Mouse (Mus musculus) neural tube, embryonic 14.5 days (tissue): ENCODE data around the gene 2210016F16Rik. TPM values are rescaled to one million over a fixed set of nuclear protein-coding genes. Genes with fewer than 3 reads are reported as not detected.
"Not testable (repeated sequence)": the region's sequence is repeated elsewhere in the genome, so short reads cannot be mapped to it uniquely, and the experiment has no call there.

ENCODE experiments used
- ATAC-seq: fragments of 200-750 bp; cut with Nextera tagmentation; 2 replicates; pipeline ENCODE4 v1.8.0; 2017; ENCODE audit warnings: low read depth, mild to moderate bottlenecking, moderate TSS enrichment, moderate library complexity
- H3K27ac ChIP-seq: fragments of 300-500 bp; sonication (generic); 2 replicates; pipeline ENCODE4 v1.5.1; 2014; ENCODE audit warnings: low read depth, mild to moderate bottlenecking, control low read depth, low read length, moderate library complexity, mixed read lengths
- H3K27me3 ChIP-seq: fragments of 300-500 bp; sonication (generic); 2 replicates; pipeline ENCODE4 v1.6.1; 2014; ENCODE audit warnings: low read length; ENCODE audit not compliant: control insufficient read depth, insufficient read depth
- H3K36me3 ChIP-seq: fragments of 300-500 bp; sonication (generic); 2 replicates; pipeline ENCODE4 v1.6.1; 2014; ENCODE audit warnings: low read length, mixed read lengths; ENCODE audit not compliant: control insufficient read depth, insufficient read depth
- H3K4me1 ChIP-seq: fragments of 300-500 bp; sonication (generic); 2 replicates; pipeline ENCODE4 v1.6.1; 2014; ENCODE audit warnings: low read length; ENCODE audit not compliant: control insufficient read depth, insufficient read depth
- H3K4me2 ChIP-seq: fragments of 300-500 bp; sonication (generic); 2 replicates; pipeline ENCODE4 v1.6.1; 2014; ENCODE audit warnings: mild to moderate bottlenecking, low read depth, low read length, control low read depth
- H3K4me3 ChIP-seq: fragments of 300-500 bp; sonication (generic); 2 replicates; pipeline ENCODE4 v1.5.1; 2014; ENCODE audit warnings: low read depth, low read length, control low read depth, mixed read lengths
- H3K9ac ChIP-seq: fragments of 300-500 bp; sonication (generic); replicated peaks from 2 replicates; pipeline ENCODE4 v1.6.1; 2014; ENCODE audit warnings: low read depth, mild to moderate bottlenecking, control low read depth, low read length, mixed read lengths
- H3K9me3 ChIP-seq: fragments of 300-500 bp; sonication (generic); 2 replicates; pipeline ENCODE4 v1.6.1; 2016; ENCODE audit warnings: low read length; ENCODE audit not compliant: control insufficient read depth
- WGBS: fragments of 180-500 bp; shearing (Covaris S2); extraction: QIAGEN DNeasy Blood & Tissue Kit; methylation state at CpG from one replicate; pipeline ENCODE4 v1.1.7; 2014; 5-methylcytosine and 5-hydroxymethylcytosine counted together
- polyA plus RNA-seq: library from polyadenylated mRNA; unstranded; fragments of >200 nt; fragmentation: Nextera tagmentation; extraction: Ambion mirVana; gene quantifications from 2 replicates; pipeline ENCODE4 v1.2.1, GENCODE M21; 2014

Gene 2210016F16Rik
- polyA plus RNA-seq, 1 experiment from 2014 or later = 24.5 TPM

DNA sequence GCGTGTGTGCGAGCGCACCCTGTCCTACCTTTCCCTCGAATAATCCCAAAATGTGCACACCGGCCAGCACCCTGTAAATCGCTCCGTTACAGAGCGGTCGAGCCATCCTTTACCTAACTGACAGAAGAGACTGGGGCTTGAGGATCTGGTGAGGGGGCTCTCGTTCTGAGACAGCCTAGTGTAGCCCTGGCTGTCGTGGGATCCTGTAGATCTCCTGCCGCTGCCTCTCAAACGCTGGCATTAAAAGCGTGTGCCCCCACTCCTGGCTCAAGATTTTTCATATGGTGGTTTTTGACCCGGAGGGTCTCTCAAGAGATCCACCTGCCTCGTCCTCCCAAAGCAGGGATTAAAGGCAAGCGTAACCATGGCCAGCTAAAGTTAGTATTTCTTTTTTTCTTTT lies 18.2 kb upstream of the 2210016F16Rik start, which contains the start of gene Hnrnpk:
Hnrnpk (minus strand) TSS at position 101 of the 400 bp plus-strand sequence.
- H3K4me3 ChIP-seq = peak within 1 kb of the TSS; percentile 100
- 7% methylated on average over 16 of the region's 17 CpGs for WGBS

DNA sequence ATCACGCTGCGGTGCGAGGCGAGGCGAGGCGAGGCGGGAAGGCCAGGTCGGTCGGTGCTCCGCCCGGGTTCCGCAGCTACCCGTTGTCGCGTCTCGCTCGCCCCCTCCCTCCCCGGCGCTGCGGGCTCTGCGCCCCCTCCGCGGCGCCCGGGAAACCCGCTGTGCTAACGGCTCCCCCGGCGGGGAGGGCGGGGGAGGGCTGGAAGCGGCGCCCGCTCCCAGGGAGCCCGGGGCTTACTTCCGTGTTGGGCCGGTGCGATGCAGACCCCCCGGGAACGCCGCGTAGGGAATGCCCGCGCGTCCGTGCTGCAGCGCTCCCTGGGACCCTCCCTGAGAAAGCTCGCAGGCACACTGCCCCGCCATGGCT lies 17.7 kb upstream of the 2210016F16Rik start:
- Histone ChIP-seq H3K27ac (peak overlapping the region; percentile 100), H3K27me3 (no peaks in the 10 kb centered on the region), H3K4me3 (peak overlapping the region; percentile 100), H3K9me3 (no peaks in the 10 kb centered on the region), H3K9ac (peak overlapping the region; percentile 100), H3K4me1 (peaks cover 11% of the 10 kb centered on the region), H3K4me2 (peak overlapping the region; percentile 43), H3K36me3 (peaks cover 16% of the 10 kb centered on the region)
- ATAC-seq = peak; percentile 60
- WGBS = 5% methylated on average over 34 of the region's 48 CpGs

More for the DNA sequence above, 18.2 kb upstream of the 2210016F16Rik start, which contains the start of gene Hnrnpk:
- H3K9ac ChIP-seq = peak within 1 kb of the TSS; percentile 100
- peaks cover 12% of the 10 kb centered on the region for H3K36me3 ChIP-seq
- ATAC-seq, H3K27me3 ChIP-seq, H3K9me3 ChIP-seq: not testable (repeated sequence)
- peaks cover 11% of the 10 kb centered on the region for H3K4me1 ChIP-seq
- H3K27ac ChIP-seq = peak within 1 kb of the TSS; percentile 100
- peak within 1 kb of the TSS; percentile 43 for H3K4me2 ChIP-seq

GRCm38 (mm10) chr13:58402003-58402743 lies 17.1 kb upstream of the 2210016F16Rik start, which contains the start of gene Rmi1:
Gene Rmi1 (plus strand): TSS chr13:58402248.
- Histone ChIP-seq H3K27ac (peak within 1 kb of the TSS; percentile 100), H3K4me3 (peak within 1 kb of the TSS; percentile 100), H3K36me3 (peaks cover 21% of the 10 kb centered on the region), H3K27me3 (no peaks in the 10 kb centered on the region), H3K4me2 (peak within 1 kb of the TSS; percentile 95), H3K4me1 (peaks cover 11% of the 10 kb centered on the region), H3K9me3 (no peaks in the 10 kb centered on the region), H3K9ac (peak within 1 kb of the TSS; percentile 100)
- peak; percentile 97 for ATAC-seq
- WGBS = under 1% methylated on average over 80 of the region's 91 CpGs

- peak overlapping the region; percentile 95 for H3K4me2 ChIP-seq
- peak overlapping the region; percentile 100 for H3K4me3 ChIP-seq
- H3K27ac ChIP-seq = peak overlapping the region; percentile 100
- no peaks in the 10 kb centered on the region for H3K27me3 ChIP-seq
- no peaks in the 10 kb centered on the region for H3K9me3 ChIP-seq
- under 1% methylated on average over 74 of the region's 100 CpGs for WGBS
- peaks cover 11% of the 10 kb centered on the region for H3K4me1 ChIP-seq
- H3K9ac ChIP-seq = peak overlapping the region; percentile 100
- peaks cover 29% of the 10 kb centered on the region for H3K36me3 ChIP-seq
- peak; percentile 54 for ATAC-seq
These were observed 16.3 kb upstream of the 2210016F16Rik start for GRCm38 (mm10) chr13:58401135-58402002.

GRCm38 (mm10) chr13:58400576-58400975 lies 15.6 kb upstream of the 2210016F16Rik start:
- no peak for ATAC-seq
- Histone ChIP-seq H3K4me1 (peaks cover 11% of the 10 kb centered on the region), H3K4me2 (peak overlapping the region; percentile 95), H3K27ac (no peak overlapping the region), H3K4me3 (peak overlapping the region; percentile 100), H3K9me3 (no peaks in the 10 kb centered on the region), H3K27me3 (no peaks in the 10 kb centered on the region), H3K9ac (peak overlapping the region; percentile 100), H3K36me3 (peaks cover 37% of the 10 kb centered on the region)
- WGBS = 0% methylated on average over 11 of the region's 11 CpGs

- 70% methylated on average over 13 of the region's 13 CpGs for WGBS
- ATAC-seq = no peak
- Histone ChIP-seq H3K9me3 (no peaks in the 10 kb centered on the region), H3K4me1 (peaks cover 11% of the 10 kb centered on the region), H3K36me3 (peaks cover 60% of the 10 kb centered on the region), H3K27me3 (no peaks in the 10 kb centered on the region), H3K4me2 (no peak overlapping the region), H3K27ac (no peak overlapping the region), H3K4me3 (no peak overlapping the region), H3K9ac (no peak overlapping the region)
These were observed 12.6 kb upstream of the 2210016F16Rik start for GRCm38 (mm10) chr13:58397651-58398050.

- not testable (repeated sequence) for H3K9me3 ChIP-seq, H3K9ac ChIP-seq, H3K4me1 ChIP-seq, H3K27me3 ChIP-seq, H3K27ac ChIP-seq, H3K4me3 ChIP-seq, H3K4me2 ChIP-seq, ATAC-seq
- peaks cover 68% of the 10 kb centered on the region for H3K36me3 ChIP-seq
- 91% methylated on average over 11 of the region's 11 CpGs for WGBS
These were observed 9.4 kb upstream of the 2210016F16Rik start for GRCm38 (mm10) chr13:58394392-58394791.

- Histone ChIP-seq H3K4me3 (no peak overlapping the region), H3K9ac (no peak overlapping the region), H3K27ac (no peak overlapping the region), H3K9me3 (no peaks in the 10 kb centered on the region), H3K4me1 (no peaks in the 10 kb centered on the region), H3K36me3 (peaks cover 24% of the 10 kb centered on the region), H3K4me2 (no peak overlapping the region), H3K27me3 (no peaks in the 10 kb centered on the region)
- 79% methylated on average over 2 of the region's 2 CpGs for WGBS
- no peak for ATAC-seq
These were observed 4.4 kb upstream of the 2210016F16Rik start for GRCm38 (mm10) chr13:58389324-58389951.
